ENCODE assay signal across 8 mouse cellular contexts in the genomic region with DNA sequence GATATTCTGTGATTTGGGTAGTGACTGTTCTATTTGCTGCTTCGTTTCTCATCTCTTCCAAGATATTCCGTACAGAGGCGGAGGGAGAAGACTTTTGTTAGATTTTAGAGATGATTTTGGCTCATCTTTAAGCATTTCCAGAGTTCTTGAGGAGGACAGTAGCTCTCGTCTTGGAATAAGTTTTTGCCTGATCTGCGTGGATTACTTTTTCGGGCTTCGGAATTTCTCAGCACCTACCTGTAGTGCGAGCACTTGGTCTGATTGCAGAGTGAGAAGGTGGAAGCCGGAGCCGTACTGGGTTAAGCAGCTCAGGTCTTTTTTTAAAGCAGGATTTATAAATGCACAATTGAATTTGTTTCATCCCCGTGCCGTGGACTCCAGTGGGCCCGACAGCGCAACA. TPM values are rescaled to one million over a fixed set of nuclear protein-coding genes. Genes with fewer than 3 reads are reported as not detected.
DNase-seq lines count a peak whose midpoint lies in the region; ATAC-seq and TF ChIP-seq lines count a peak whose summit lies in the region.

No protein-coding gene starts in this region.

- TF ChIP-seq CTCF in bone marrow macrophage, adult 2 months (IDR thresholded peaks at IDR 0.05; ENCODE audit: low read depth, low read length): no peak

- no peak overlapping the region for H3K27ac ChIP-seq in kidney, embryonic 14.5 days (ENCODE audit: low read depth, low read length)
- no peak overlapping the region for H3K27ac ChIP-seq in bone marrow macrophage, adult 2 months (ENCODE audit: insufficient read depth, low read depth, low read length)
- H3K27ac ChIP-seq in hindbrain, embryonic 14.5 days: no peak overlapping the region
- no peak overlapping the region for H3K27ac ChIP-seq in midbrain, embryonic 13.5 days

- no peaks in the 10 kb centered on the region for H3K9me3 ChIP-seq in kidney, embryonic 14.5 days (ENCODE audit: control insufficient read depth, low read length)
- H3K9me3 ChIP-seq in hindbrain, embryonic 14.5 days (ENCODE audit: control insufficient read depth, low read length): no peaks in the 10 kb centered on the region
- no peaks in the 10 kb centered on the region for H3K9me3 ChIP-seq in midbrain, embryonic 13.5 days

- H3K36me3 ChIP-seq in kidney, embryonic 14.5 days (ENCODE audit: control insufficient read depth, insufficient read depth, low read length): no peaks in the 10 kb centered on the region
- H3K36me3 ChIP-seq in hindbrain, embryonic 14.5 days (replicated peaks; ENCODE audit: control insufficient read depth, insufficient read depth): no peaks in the 10 kb centered on the region
- no peaks in the 10 kb centered on the region for H3K36me3 ChIP-seq in midbrain, embryonic 13.5 days

- peak overlapping the region; percentile 38 for H3K4me3 ChIP-seq in kidney, embryonic 14.5 days (ENCODE audit: low read length)
- peak overlapping the region; percentile 47 for H3K4me3 ChIP-seq in bone marrow macrophage, adult 2 months (ENCODE audit: insufficient read depth, low read length)
- peak overlapping the region; percentile 28 for H3K4me3 ChIP-seq in hindbrain, embryonic 14.5 days (replicated peaks; ENCODE audit: low read length)
- H3K4me3 ChIP-seq in midbrain, embryonic 13.5 days (replicated peaks): peak overlapping the region; percentile 37

- no peak for TF ChIP-seq POLR2A in bone marrow macrophage, adult 2 months (IDR thresholded peaks at IDR 0.05; ENCODE audit: borderline replicate concordance, low read depth, low read length)

- no peak for ATAC-seq in kidney, embryonic 14.5 days (ENCODE audit: low FRiP score, low TSS enrichment)
- ATAC-seq in hindbrain, embryonic 14.5 days (ENCODE audit: low FRiP score): no peak
- ATAC-seq in midbrain, embryonic 13.5 days: no peak

- peak overlapping the region; percentile 41 for H3K4me2 ChIP-seq in kidney, embryonic 14.5 days (replicated peaks; ENCODE audit: low read depth, low read length)
- H3K4me2 ChIP-seq in hindbrain, embryonic 14.5 days (replicated peaks): peak overlapping the region; percentile 61
- peak overlapping the region; percentile 61 for H3K4me2 ChIP-seq in midbrain, embryonic 13.5 days (replicated peaks)

- no peak for DNase-seq in kidney, postnatal 14 days
- no peak for DNase-seq in hindbrain, embryonic 14.5 days (ENCODE audit: low spot score)
- no peak for DNase-seq in adrenal gland, postnatal 4 days (ENCODE audit: low spot score in 2 of 2)
- DNase-seq in cerebellum, adult 18-20 months: no peak
- no peak for DNase-seq in spleen, postnatal 10 days (ENCODE audit: low spot score in 2 of 2)

- H3K27me3 ChIP-seq in kidney, embryonic 14.5 days (ENCODE audit: control insufficient read depth, insufficient read depth, low read length): peaks cover 5% of the 10 kb centered on the region; the same call in 1 of the 2 replicates
- H3K27me3 ChIP-seq in hindbrain, embryonic 14.5 days (ENCODE audit: control insufficient read depth, insufficient read depth, low read length): peaks cover 24% of the 10 kb centered on the region
- peaks cover 23% of the 10 kb centered on the region for H3K27me3 ChIP-seq in midbrain, embryonic 13.5 days

- 10% methylated on average over 14 of the region's 14 CpGs for WGBS in kidney, embryonic 14.5 days
- WGBS in hindbrain, embryonic 14.5 days: 13% methylated on average over 14 of the region's 14 CpGs
- 9% methylated on average over 14 of the region's 14 CpGs for WGBS in midbrain, embryonic 13.5 days

- no peaks in the 10 kb centered on the region for H3K4me1 ChIP-seq in kidney, embryonic 14.5 days (ENCODE audit: control insufficient read depth, insufficient read depth, low read length)
- peaks cover 5% of the 10 kb centered on the region for H3K4me1 ChIP-seq in bone marrow macrophage, adult 2 months (ENCODE audit: control insufficient read depth, insufficient read depth, low read length)
- no peaks in the 10 kb centered on the region for H3K4me1 ChIP-seq in hindbrain, embryonic 14.5 days (replicated peaks; ENCODE audit: control insufficient read depth, insufficient read depth, low read length)
- peaks cover 7% of the 10 kb centered on the region for H3K4me1 ChIP-seq in midbrain, embryonic 13.5 days (replicated peaks)

- H3K9ac ChIP-seq in kidney, embryonic 14.5 days (ENCODE audit: low read depth, low read length): peak overlapping the region; percentile 49; the same call in 1 of the 2 replicates
- H3K9ac ChIP-seq in hindbrain, embryonic 14.5 days: no peak overlapping the region
- 0 out of 2 replicates have a peak overlapping the region, but pooled peaks have one; percentile 4 for H3K9ac ChIP-seq in midbrain, embryonic 13.5 days (replicated peaks)

RNA-seq across cellular contexts. Expression of gene Rnf43, which starts 0.3 kb away (rescaled TPM):
- polyA plus RNA-seq in kidney, embryonic 14.5 days (2014; fragmentation: Nextera tagmentation; extraction: Ambion mirVana): 5.9 and 10.4 TPM in 2 replicates
- not detected in 2 replicates for polyA plus RNA-seq in bone marrow macrophage, adult 2 months (2012; ENCODE audit: insufficient read depth, insufficient read length, missing spikeins)
- polyA plus RNA-seq in hindbrain, embryonic 14.5 days (2014; fragmentation: Nextera tagmentation; extraction: Ambion mirVana): 0.83 and 0.84 TPM in 2 replicates
- 0.67 and 0.92 TPM in 2 replicates for polyA plus RNA-seq in midbrain, embryonic 13.5 days (2015; fragmentation: Nextera tagmentation; extraction: Ambion mirVana)
- 1 to 10 TPM; 4.4 to 5.7 TPM for total RNA-seq in adrenal gland, postnatal 4 days (2021)

RNA-seq across cellular contexts. Expression of gene Hsf5, which starts 45.9 kb away (rescaled TPM):
- 0.23 and 0.24 TPM in 2 replicates for polyA plus RNA-seq in kidney, embryonic 14.5 days (2014; fragmentation: Nextera tagmentation; extraction: Ambion mirVana)
- not detected in 2 replicates for polyA plus RNA-seq in bone marrow macrophage, adult 2 months (2012; ENCODE audit: insufficient read depth, insufficient read length, missing spikeins)
- polyA plus RNA-seq in hindbrain, embryonic 14.5 days (2014; fragmentation: Nextera tagmentation; extraction: Ambion mirVana): 0.31 and 0.33 TPM in 2 replicates
- 0.37 and 0.40 TPM in 2 replicates for polyA plus RNA-seq in midbrain, embryonic 13.5 days (2015; fragmentation: Nextera tagmentation; extraction: Ambion mirVana)
- total RNA-seq in adrenal gland, postnatal 4 days (2021): under 1 TPM; 0.17 TPM
